Mouse (Mus musculus) mouse embryonic stem cell (cell line): ENCODE data around the gene Vdr.

Source experiments
- in situ Hi-C, 2 experiments: fragments of 300-500 bp; cut with MboI; formaldehyde crosslinking; loops; 1 replicate in 1 of 2; 3 replicates in 1 of 2; pipeline ENCODE4 v1.14.3; 2019 to 2020; ENCODE audit warnings: low sequenced_read_pairs in 2 of 2, low pct_unique_long_range_greater_than_20kb in 1 of 2, mixed read lengths in 1 of 2; ENCODE audit not compliant: unreplicated experiment in 1 of 2

Vdr gene

DNA sequence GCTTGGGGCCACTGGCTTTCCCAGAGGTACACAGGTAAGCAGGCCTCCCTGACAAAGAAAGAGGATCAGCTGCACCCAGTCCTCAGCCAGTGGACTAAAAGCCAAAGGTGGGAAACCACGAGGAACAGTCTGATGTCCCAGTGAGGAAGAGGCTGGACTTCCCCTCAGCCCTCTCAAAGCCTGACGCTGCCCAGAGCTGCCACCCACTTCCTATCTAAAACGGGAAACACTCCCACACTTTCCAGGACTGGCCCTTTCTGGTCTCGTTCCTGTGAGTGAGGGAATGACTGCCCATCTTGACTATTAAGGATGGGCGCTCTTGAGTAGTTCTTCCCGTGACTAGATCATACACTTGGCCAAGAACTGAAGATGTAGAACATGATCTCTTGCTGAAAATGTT lies 17.4 kb upstream of the Vdr start:
- in situ Hi-C loops, result no loop called here

DNA sequence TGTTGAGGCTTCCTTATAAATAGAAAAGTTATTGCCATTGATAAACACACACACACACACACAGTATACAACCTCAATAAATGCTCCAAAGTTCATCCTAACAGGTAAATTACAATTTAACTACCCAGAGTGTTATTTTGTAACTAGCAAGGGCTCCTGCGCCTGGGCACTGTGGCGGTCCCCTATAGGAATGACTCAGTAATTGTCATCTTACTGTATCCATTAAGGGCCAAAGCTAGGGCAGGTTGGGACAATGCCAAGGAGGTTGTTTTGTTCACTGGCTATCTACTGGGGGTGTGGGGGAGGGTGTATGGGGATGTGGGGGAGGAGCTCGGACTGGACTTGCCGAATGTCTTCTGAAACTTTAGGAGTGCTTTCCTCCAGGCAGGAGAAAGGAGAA lies 16.6 kb upstream of the Vdr start:
- in situ Hi-C loops, result no loop called here

- in situ Hi-C loops, result no loop called here
Measured at GRCm38 (mm10) chr15:97922421-97922820, 12.0 kb upstream of the Vdr start.

GRCm38 (mm10) chr15:97921796-97922195 lies 11.4 kb upstream of the Vdr start:
- in situ Hi-C loops, result no loop called here

DNA sequence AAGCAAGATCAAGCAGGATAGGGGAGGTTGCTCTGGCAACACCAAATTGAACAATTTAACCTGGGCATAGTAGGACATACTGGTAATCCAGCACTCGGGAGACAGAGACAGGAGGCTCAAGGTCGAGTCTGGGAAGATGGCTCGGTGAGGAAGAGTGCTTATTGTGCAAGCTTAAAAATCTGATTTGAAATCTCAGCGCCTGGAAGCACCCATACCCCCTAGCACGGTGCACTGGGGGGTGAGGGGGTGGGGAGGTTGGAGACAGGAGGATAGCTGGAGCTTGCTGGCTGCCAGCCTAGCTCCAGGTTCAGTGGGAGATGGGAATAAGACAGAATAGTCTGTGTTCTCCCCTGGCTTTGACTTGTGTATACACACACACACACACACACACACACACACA lies 9.9 kb upstream of the Vdr start:
- in situ Hi-C loops, result no loop called here

- in situ Hi-C loops, result no loop called here
Measured at GRCm38 (mm10) chr15:97919217-97919616, 8.8 kb upstream of the Vdr start.

DNA sequence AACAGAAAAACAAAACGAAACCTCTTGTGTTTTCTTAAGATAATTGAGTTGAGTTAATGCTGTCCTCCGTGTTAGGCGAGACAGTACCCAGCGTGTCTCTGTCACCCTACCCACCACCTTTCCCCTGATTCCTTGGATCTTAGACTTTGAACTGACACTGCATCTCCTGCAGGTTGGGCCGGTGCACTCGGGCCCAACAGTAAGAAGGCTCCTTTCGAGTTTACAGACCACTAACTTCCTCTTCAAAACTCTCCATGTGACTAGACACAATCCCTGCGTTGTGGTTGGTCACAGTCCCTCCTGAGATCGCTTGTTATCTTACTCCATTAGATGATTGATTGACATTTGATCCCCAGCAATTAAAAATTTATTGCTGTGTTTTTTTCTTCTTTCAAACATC lies 7.6 kb upstream of the Vdr start:
- in situ Hi-C loops, result no loop called here

GRCm38 (mm10) chr15:97914331-97914747 lies 3.9 kb upstream of the Vdr start:
- in situ Hi-C loops, result no loop called here

- in situ Hi-C loops, result no loop called here
Measured at GRCm38 (mm10) chr15:97907801-97908751, 2.4 kb downstream of the Vdr start.

GRCm38 (mm10) chr15:97907202-97907601 lies 3.2 kb downstream of the Vdr start:
- in situ Hi-C loops, result no loop called here

DNA sequence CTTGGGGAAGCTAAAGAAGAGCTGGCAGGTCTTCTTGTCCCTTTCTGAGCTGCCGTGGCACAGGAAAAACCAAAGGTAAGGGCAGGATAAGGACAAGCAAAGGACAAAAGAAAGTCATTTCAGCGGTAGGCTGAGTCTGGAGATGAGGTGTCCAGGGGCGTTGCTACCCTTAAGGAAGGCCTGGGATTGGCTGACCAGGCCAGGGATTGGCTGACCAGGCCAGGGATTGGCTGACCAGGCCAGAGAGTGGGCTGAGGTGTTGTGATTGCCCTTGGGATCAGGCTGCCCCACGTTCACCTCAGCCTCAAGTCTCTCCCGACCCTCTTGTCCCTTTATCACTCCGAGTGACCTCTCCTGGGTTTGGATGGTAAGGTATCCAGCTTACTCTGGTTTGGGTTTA lies 5.1 kb downstream of the Vdr start:
- in situ Hi-C loops, result no loop called here

- in situ Hi-C loops, result no loop called here
Measured at GRCm38 (mm10) chr15:97904339-97904991, 6.0 kb downstream of the Vdr start.

DNA sequence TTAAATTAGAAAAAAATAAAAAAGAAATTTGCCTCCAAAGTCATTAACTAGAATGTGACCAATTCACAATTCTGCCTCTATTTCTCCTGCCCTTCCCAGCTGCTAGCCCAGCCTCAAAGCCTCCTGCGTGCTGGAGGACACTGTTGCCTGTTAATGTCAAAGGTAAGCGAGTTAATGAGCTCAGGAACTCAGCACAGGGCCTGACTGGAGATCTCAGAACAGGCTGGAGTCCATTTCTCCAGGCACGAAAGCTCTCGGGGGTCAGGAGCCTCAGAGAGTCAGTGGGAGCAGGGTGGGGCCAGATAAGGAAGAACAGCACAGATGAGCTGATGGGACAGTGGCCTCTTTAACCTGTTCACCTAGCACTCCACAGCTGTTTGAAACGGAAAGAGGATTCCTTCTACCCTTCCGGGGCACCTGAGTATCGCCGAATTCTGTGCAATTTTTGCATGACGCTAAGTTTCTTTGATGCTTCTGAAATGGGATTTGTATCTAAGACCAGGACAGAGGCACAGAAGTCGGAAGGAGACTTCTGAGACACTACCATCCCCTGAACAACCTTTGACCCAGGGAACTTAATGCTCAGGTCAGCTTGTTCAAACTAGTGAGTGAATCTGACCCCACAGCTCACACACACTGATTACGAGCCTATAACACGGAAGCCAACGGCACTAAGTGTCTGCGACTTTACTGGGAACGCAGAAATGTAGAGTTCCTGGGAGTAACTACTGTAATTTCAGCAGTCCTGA lies 7.0 kb downstream of the Vdr start:
- in situ Hi-C loops, result no loop called here

- in situ Hi-C loops, result no loop called here
Measured at GRCm38 (mm10) chr15:97900991-97901390, 9.4 kb downstream of the Vdr start.

DNA sequence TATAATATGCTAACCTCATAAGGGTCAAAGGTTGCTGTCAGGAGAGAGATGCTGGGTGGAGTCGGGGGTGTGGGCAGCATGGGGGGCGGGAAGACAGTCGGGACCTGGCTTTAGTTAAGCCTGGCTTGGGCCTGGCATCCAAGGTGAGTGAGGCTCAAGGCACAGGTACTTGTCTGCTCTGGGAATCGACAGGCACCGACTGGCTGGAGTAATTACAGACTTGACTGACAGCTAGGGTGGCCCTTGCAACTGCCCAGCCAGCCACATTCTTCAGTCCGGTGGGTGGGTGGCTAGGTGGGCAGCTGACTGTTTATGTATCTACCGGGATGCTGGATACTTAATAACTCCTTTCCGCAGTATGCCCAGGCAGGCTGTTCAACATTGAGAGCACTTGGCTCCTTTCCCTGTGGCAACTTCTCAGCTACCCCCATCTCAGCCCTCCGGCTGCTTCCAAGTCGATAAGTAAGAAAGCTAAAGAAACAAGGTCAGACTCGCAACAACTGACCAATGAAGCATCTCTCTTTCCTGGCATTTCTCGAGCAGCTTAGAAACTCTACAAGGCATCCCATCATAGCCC lies 10.0 kb downstream of the Vdr start:
- in situ Hi-C loops, result no loop called here

DNA sequence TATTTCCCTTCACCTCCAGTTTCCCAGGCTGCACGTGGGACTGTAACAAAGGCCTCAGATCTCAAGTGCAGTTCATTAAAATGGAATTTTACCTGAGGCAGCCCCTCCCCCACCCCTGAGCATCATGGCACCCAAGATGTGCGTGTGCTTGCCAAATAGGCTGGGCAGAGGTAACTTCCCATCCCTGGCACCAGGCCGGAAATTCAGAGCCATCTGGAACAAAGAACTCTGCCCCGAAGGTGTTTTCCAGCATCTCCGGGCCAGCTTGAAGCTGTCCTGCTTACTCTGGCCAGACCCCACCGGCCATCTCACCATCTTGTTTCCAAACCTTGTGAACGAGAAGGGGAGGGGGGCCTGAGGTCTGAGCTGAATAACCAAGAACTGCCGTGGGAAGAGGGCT lies 10.7 kb downstream of the Vdr start:
- in situ Hi-C loops, result no loop called here

DNA sequence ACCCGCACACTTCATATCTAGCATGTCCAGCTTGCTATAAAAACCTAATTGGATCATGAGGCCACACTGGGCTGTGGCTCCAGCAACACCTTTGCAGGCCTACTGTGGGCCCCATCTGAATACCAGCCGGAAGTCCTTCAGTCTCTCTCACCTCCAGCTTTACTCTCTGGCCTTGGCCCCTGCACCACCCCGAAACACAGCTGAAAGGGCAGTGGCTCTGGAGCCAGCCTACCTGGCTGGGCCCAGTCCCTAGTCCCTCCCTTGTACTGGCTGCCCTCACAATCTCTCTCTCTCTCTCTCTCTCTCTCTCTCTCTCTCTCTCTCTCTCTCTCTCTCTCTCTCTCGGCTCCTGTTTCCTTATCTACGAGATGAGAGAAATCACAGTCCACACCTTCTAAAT lies 11.6 kb downstream of the Vdr start:
- in situ Hi-C loops, result no loop called here

DNA sequence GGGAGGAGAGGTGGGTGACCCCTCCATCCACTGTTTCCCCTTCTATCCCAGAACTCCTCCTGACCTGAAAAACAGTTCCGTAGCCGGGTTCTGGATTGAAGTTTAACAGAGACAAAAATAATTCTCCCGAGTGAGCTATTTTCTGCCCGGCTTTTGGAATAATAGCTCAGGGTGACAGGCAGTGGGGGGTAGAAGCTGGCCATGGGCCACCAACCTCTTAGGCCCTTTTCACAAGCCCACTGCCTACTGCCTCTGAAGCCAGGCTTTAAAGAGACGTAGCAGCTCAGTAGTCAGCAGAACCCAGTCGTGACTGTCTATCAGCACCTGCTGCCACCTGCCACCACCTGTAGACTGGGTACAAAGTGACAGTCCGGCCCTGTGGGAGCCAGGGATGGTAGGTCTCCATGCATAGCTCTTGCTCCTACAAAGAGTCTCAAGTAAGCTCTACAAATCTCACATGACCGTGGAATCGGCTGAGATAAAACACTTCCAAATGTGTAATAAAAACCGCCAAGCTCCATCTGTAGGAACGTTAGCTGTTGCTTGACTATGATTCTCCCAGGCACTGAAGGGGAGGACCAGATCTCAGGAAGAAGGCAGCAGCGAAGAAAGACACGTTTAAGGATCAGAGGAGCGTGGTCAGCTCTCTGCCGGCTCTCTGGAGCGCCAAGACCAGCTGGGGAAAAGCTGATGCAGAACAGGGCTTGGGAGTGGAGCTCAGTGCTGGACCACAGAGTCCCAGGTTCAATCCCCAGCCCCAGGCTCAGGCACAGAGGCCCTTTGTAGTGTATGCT lies 13.4 kb downstream of the Vdr start:
- in situ Hi-C loops, result no loop called here
